Mouse (Mus musculus): ENCODE results near the gene Fbxo31. TPM values are rescaled to one million over a fixed set of nuclear protein-coding genes. Genes with fewer than 3 reads are reported as not detected.

The Fbxo31 gene
- total and polyA plus RNA-seq, 2 experiments, result 23.0 to 25.1 TPM

DNA sequence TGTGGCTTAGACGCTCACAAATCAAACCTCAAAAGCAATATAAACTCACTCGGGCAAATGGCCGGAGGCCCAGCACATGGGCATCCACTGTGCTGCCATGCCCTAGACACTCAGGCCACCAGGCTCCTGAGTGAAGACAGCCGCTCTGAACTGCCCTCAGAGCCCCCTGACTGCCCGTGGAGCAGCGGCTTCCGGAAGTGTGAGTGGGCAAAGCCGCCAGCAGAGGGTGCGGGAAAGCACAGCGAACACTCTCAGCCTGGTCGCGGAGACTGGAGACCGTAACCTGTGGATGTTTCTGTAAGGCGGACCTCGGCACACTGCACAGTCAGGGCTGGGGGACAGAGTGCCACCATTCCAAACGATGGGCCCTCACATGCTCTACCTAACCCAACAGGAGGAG lies 20.1 kb downstream of the Fbxo31 start:
- TF ChIP-seq POLR2A (IDR thresholded peaks at IDR 0.05; ENCODE audit: extremely low read depth, insufficient read depth, low read length), result no peak
- no peak for TF ChIP-seq CTCF (IDR thresholded peaks at IDR 0.05; ENCODE audit: low read depth, low read length)
- no peak overlapping the region for H3K27ac ChIP-seq (replicated peaks; ENCODE audit: insufficient read depth, low read depth, low read length)
- H3K79me2 ChIP-seq (ENCODE audit: control insufficient read depth, insufficient read depth, low read length), result peaks cover 3% of the 10 kb centered on the region; the same call in 1 of the 2 replicates
- no peak overlapping the region for H3K9ac ChIP-seq (ENCODE audit: low read depth, low read length)
- no peak for DNase-seq (ENCODE audit: extremely low read depth, low read depth, low spot score)
- WGBS, result 93% methylated on average over 16 of the region's 16 CpGs
- peaks cover 7% of the 10 kb centered on the region; the same call in 1 of the 2 replicates for H3K36me3 ChIP-seq (ENCODE audit: control insufficient read depth, insufficient read depth, low read length)
- H3K4me3 ChIP-seq (ENCODE audit: insufficient read depth, low read depth, low read length), result no peak overlapping the region
- H3K27me3 ChIP-seq (ENCODE audit: control insufficient read depth, insufficient read depth, low read length), result no peaks in the 10 kb centered on the region
- peaks cover 11% of the 10 kb centered on the region for H3K4me1 ChIP-seq (ENCODE audit: control insufficient read depth, insufficient read depth, low read length)

DNA sequence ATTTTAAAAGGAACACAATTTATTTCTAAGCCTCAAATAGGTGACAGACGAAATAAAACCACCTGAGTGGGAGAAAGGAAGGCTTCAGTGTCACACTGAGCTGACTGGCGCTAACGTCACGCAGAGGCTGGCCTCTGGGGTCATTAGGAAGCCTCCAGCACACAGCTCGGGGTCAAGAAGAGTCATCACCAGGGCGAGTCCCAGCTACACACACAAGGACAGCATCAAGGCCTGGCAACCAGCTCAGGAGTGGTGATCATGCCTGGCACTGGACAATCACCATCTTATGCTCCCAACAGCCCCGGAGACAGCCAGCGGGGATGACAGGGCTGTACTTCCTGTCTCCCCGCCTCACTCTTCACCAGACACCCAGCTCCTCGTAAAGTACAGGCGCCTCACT lies 20.9 kb downstream of the Fbxo31 start:
- 94% methylated on average over 11 of the region's 11 CpGs for WGBS
- Histone ChIP-seq H3K36me3 (ENCODE audit: control insufficient read depth, insufficient read depth, low read length) (peaks cover 12% of the 10 kb centered on the region), H3K79me2 (ENCODE audit: control insufficient read depth, insufficient read depth, low read length) (peaks cover 3% of the 10 kb centered on the region; the same call in 1 of the 2 replicates), H3K27me3 (ENCODE audit: control insufficient read depth, insufficient read depth, low read length) (no peaks in the 10 kb centered on the region), H3K27ac (replicated peaks; ENCODE audit: insufficient read depth, low read depth, low read length) (no peak overlapping the region), H3K9ac (ENCODE audit: low read depth, low read length) (no peak overlapping the region), H3K4me1 (ENCODE audit: control insufficient read depth, insufficient read depth, low read length) (peaks cover 11% of the 10 kb centered on the region), H3K4me3 (ENCODE audit: insufficient read depth, low read depth, low read length) (no peak overlapping the region)
- no peak for DNase-seq (ENCODE audit: extremely low read depth, low read depth, low spot score)
- TF ChIP-seq CTCF (IDR thresholded peaks at IDR 0.05; ENCODE audit: low read depth, low read length), result no peak
- no peak for TF ChIP-seq POLR2A (IDR thresholded peaks at IDR 0.05; ENCODE audit: extremely low read depth, insufficient read depth, low read length)

DNA sequence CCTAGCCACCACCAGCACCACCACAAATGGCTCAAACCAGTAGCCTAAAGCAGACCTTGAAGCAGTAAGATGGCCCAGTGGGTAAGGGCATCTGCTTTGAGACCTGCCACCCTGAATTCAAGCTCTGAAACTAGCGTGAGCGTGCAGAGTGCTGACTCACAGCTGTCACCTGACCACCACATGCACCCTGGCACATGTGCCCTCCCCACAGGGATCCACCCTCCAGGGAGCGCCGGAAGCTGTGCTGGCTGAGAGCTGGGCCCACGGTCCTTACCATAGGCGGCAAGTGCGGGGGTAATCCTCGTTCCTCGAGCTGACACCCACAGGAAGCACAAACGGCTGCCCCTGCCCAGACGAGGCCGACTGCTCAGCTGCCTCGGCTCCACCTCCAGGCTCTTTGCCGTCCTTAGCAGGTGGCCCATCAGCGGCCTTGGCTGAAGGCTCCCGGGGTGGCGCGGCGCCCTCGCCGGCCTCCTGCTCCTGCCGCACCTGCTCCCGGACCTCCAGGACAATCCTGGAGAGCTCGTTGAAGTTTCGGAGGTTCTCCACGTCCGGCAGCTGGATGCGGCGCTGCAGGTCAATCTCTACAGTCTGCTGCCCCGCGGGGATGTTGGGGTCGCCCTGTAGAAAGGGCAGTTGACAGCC lies 24.7 kb downstream of the Fbxo31 start:
- no peak for TF ChIP-seq CTCF (IDR thresholded peaks at IDR 0.05; ENCODE audit: low read depth, low read length)
- no peak for TF ChIP-seq POLR2A (IDR thresholded peaks at IDR 0.05; ENCODE audit: extremely low read depth, insufficient read depth, low read length)
- Histone ChIP-seq H3K4me1 (ENCODE audit: control insufficient read depth, insufficient read depth, low read length) (no peaks in the 10 kb centered on the region), H3K9ac (ENCODE audit: low read depth, low read length) (no peak overlapping the region), H3K27me3 (ENCODE audit: control insufficient read depth, insufficient read depth, low read length) (no peaks in the 10 kb centered on the region), H3K27ac (replicated peaks; ENCODE audit: insufficient read depth, low read depth, low read length) (no peak overlapping the region), H3K79me2 (ENCODE audit: control insufficient read depth, insufficient read depth, low read length) (no peaks in the 10 kb centered on the region), H3K4me3 (ENCODE audit: insufficient read depth, low read depth, low read length) (no peak overlapping the region), H3K36me3 (ENCODE audit: control insufficient read depth, insufficient read depth, low read length) (peaks cover 15% of the 10 kb centered on the region)
- 95% methylated on average over 32 of the region's 32 CpGs for WGBS
- DNase-seq (ENCODE audit: extremely low read depth, low read depth, low spot score), result no peak

DNA sequence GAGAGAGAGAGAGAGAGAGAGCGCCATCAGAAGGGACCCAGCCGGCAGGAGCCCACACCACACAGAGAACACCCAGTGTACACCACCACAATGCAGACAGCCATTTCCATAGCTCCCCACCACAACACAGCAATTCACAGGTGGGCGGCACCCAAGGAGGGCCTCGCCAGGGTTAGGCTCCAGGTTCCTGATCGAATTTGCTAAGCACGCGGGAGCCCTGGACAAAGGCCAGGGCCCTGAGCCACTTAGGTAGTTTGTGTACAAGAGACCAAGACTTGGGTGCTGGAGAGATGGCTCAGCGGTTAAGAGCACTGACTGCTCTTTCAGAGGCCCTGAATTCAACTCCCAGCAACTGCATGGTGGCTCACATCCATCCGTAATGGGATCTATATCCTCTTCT lies 26.1 kb downstream of the Fbxo31 start:
- no peak overlapping the region for H3K4me3 ChIP-seq (ENCODE audit: insufficient read depth, low read depth, low read length)
- no peaks in the 10 kb centered on the region for H3K4me1 ChIP-seq (ENCODE audit: control insufficient read depth, insufficient read depth, low read length)
- TF ChIP-seq POLR2A (IDR thresholded peaks at IDR 0.05; ENCODE audit: extremely low read depth, insufficient read depth, low read length) (no peak), CTCF (IDR thresholded peaks at IDR 0.05; ENCODE audit: low read depth, low read length) (no peak)
- no peak for DNase-seq (ENCODE audit: extremely low read depth, low read depth, low spot score)
- WGBS, result 54% methylated on average over 9 of the region's 9 CpGs
- no peaks in the 10 kb centered on the region for H3K27me3 ChIP-seq (ENCODE audit: control insufficient read depth, insufficient read depth, low read length)
- no peaks in the 10 kb centered on the region for H3K79me2 ChIP-seq (ENCODE audit: control insufficient read depth, insufficient read depth, low read length)
- peaks cover 13% of the 10 kb centered on the region for H3K36me3 ChIP-seq (ENCODE audit: control insufficient read depth, insufficient read depth, low read length)
- H3K27ac ChIP-seq (replicated peaks; ENCODE audit: insufficient read depth, low read depth, low read length), result no peak overlapping the region
- H3K9ac ChIP-seq (ENCODE audit: low read depth, low read length), result no peak overlapping the region

DNA sequence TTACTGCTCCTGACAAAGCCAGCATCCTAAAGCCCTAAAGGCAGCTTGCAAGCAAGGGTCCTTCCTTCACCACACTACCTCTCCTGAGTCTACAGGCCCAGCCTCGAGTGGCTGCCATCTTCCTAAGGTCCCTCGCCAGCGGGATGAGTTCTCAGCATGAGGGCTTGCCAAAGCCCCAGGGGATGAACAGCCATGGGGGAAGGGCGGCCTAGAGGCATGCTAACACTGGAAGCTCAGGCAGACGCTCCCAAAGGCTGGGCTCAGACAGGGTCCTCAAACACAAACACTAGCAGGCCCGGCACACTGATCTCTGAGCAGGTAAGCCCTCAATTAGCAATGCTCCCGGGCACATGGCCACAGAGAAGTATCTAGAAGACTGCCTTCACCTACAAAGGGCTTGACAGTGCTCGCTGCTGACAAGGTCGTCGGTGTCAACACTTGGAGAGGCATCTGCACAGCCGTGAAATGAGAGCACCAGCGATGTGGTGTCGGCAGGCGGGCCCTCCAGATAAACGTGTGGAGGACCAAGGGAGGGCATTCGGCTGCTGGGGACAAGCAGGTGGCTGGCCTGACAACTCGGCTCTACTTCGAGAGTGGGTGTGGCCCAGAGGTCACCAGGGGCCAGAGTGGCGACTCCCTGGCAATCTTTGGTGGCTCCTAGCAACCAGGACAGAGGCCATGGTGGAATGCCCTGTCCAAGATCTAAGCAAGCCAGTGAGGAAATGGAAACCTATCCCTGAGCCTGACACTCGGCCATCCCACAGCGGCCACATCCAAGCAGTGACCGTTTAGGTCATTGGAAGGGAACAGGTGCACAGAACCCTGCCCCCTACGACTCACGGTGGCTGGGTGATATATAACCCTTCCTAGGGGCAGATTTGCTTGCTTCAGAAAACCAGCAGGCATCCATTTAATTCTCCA lies 27.3 kb downstream of the Fbxo31 start:
- Histone ChIP-seq H3K9ac (ENCODE audit: low read depth, low read length) (no peak overlapping the region), H3K36me3 (ENCODE audit: control insufficient read depth, insufficient read depth, low read length) (peaks cover 13% of the 10 kb centered on the region), H3K27ac (replicated peaks; ENCODE audit: insufficient read depth, low read depth, low read length) (no peak overlapping the region), H3K4me3 (ENCODE audit: insufficient read depth, low read depth, low read length) (no peak overlapping the region), H3K27me3 (ENCODE audit: control insufficient read depth, insufficient read depth, low read length) (no peaks in the 10 kb centered on the region), H3K79me2 (ENCODE audit: control insufficient read depth, insufficient read depth, low read length) (no peaks in the 10 kb centered on the region), H3K4me1 (ENCODE audit: control insufficient read depth, insufficient read depth, low read length) (peaks cover 1% of the 10 kb centered on the region; the same call in 1 of the 2 replicates)
- TF ChIP-seq POLR2A (IDR thresholded peaks at IDR 0.05; ENCODE audit: extremely low read depth, insufficient read depth, low read length) (no peak), CTCF (IDR thresholded peaks at IDR 0.05; ENCODE audit: low read depth, low read length) (no peak)
- no peak for DNase-seq (ENCODE audit: extremely low read depth, low read depth, low spot score)
- 82% methylated on average over 24 of the region's 24 CpGs for WGBS
